Mouse (Mus musculus): ENCODE data around the gene Plcz1. TPM values are rescaled to one million over a fixed set of nuclear protein-coding genes. Genes with fewer than 3 reads are reported as not detected.

The Plcz1 gene
- polyA plus RNA-seq, 3 experiments from 2014 or later, result not detected

GRCm38 (mm10) chr6:139947106-139947879, 94.0 kb downstream of the Plcz1 start:
- ATAC-seq, result no peak

Other genes with a start within 250 kb of the Plcz1 start
- gene Capza3, start 205 bp downstream of the Plcz1 start, polyA plus RNA-seq (2017; shearing (Covaris generic)), result not detected

Data from inflammation-experienced regulatory T-cells, adult 6 months (primary cell).